Mouse (Mus musculus) limb, embryonic 12.5 days (tissue): ENCODE data around the gene Dab1. TPM values are rescaled to one million over a fixed set of nuclear protein-coding genes. Genes with fewer than 3 reads are reported as not detected.

ENCODE experiments used
- ATAC-seq: fragments of 200-750 bp; cut with Nextera tagmentation; 2 replicates; pipeline ENCODE4 v1.8.0; 2017; ENCODE audit warnings: low read depth, moderate TSS enrichment; ENCODE audit not compliant: insufficient number of reproducible peaks, insufficient read depth, low FRiP score, low TSS enrichment
- H3K27ac ChIP-seq: fragments of 300-500 bp; sonication (generic); 2 replicates; pipeline ENCODE4 v1.5.1; 2016; ENCODE audit warnings: mild to moderate bottlenecking, moderate library complexity
- H3K27me3 ChIP-seq: fragments of 300-500 bp; sonication (generic); 2 replicates; pipeline ENCODE4 v1.6.1; 2016; ENCODE audit warnings: mild to moderate bottlenecking, moderate library complexity
- H3K36me3 ChIP-seq: fragments of 300-500 bp; sonication (generic); 2 replicates; pipeline ENCODE4 v1.6.1; 2016; ENCODE audit warnings: mild to moderate bottlenecking, moderate library complexity
- H3K4me1 ChIP-seq: fragments of 300-500 bp; sonication (generic); replicated peaks from 2 replicates; pipeline ENCODE4 v1.6.1; 2016
- H3K4me2 ChIP-seq: fragments of 300-500 bp; sonication (generic); 2 replicates; pipeline ENCODE4 v1.6.1; 2016; ENCODE audit warnings: mild to moderate bottlenecking, moderate library complexity
- H3K4me3 ChIP-seq: fragments of 300-500 bp; sonication (generic); replicated peaks from 2 replicates; pipeline ENCODE4 v1.5.1; 2016; ENCODE audit warnings: mild to moderate bottlenecking
- H3K9ac ChIP-seq: fragments of 300-500 bp; sonication (generic); replicated peaks from 2 replicates; pipeline ENCODE4 v1.6.1; 2016; ENCODE audit warnings: mild to moderate bottlenecking, moderate library complexity
- H3K9me3 ChIP-seq: fragments of 300-500 bp; sonication (generic); 2 replicates; pipeline ENCODE4 v1.6.1; 2016; ENCODE audit warnings: mild to moderate bottlenecking, moderate library complexity
- WGBS: fragments of 180-500 bp; shearing (Covaris S2); methylation state at CpG from one replicate; pipeline ENCODE4 v1.1.7; 2016; 5-methylcytosine and 5-hydroxymethylcytosine counted together
- polyA plus RNA-seq: library from polyadenylated mRNA; unstranded; fragments of >200 nt; fragmentation: Nextera tagmentation; extraction: Ambion mirVana; gene quantifications from 2 replicates; pipeline ENCODE4 v1.2.1, GENCODE M21; 2016

Gene Dab1
- polyA plus RNA-seq, 1 experiment from 2014 or later: 23.8 TPM

DNA sequence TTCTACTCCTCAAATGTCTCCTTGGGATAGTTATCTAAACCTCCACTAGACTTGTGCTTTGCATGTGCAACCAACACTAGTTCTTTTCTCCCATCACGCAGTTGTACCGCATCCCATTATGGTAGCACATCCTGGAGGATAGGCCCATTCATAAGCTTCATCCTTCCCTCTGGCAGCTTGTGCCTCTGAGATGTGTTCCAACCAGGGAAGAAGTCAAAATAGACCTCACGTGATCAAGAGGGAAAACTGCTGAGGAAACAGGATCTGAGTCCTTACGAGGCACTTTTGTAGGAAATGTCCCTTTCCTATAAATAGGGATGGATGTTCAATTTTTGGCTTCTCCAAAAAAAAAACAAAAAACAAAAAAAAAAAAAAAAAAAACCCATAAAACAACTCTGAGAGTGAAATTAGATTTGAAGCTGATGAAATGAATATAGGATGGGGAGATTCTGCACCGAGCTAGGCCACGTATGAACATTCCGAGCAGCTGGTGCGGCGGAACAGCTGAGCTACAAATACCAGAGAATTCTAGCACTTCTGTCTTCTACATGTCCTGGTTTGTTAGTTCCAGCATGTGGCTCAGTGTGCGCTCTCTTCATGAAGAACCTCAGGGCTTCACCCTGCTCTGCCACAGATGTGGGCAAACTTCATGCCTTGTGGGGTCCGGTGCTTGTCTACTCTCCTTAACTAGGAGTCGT is 802.0 kb downstream of the Dab1 start:
- Histone ChIP-seq H3K4me2 (no peak overlapping the region), H3K4me3 (no peak overlapping the region), H3K27me3 (no peaks in the 10 kb centered on the region), H3K36me3 (no peaks in the 10 kb centered on the region), H3K9ac (no peak overlapping the region), H3K27ac (no peak overlapping the region), H3K9me3 (no peaks in the 10 kb centered on the region), H3K4me1 (peaks cover 7% of the 10 kb centered on the region; the same call in 1 of the 2 replicates)
- no peak for ATAC-seq
- WGBS: 94% methylated on average over 12 of the region's 12 CpGs

DNA sequence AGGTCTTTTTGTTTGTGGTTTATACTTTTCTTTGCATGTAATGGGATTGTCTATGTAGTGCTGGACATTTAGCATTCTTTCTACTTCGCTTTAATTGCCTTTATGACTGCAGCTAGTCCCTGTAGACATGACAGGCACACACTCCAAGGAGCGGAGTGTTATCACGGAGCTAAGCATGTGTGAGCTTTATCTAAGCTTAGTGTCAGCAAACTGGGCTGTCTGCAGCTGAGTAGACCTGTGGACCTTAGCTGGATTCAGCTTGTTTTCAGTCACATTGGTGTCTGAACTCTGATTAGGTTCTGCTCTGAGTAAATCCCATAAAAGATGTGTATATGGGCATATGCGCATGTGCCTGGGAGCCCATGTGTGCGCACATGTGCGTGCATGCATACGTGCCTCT is 810.0 kb downstream of the Dab1 start:
- no peak overlapping the region for H3K27ac ChIP-seq
- no peaks in the 10 kb centered on the region for H3K27me3 ChIP-seq
- H3K4me1 ChIP-seq: no peaks in the 10 kb centered on the region
- WGBS: 94% methylated on average over 7 of the region's 7 CpGs
- H3K36me3 ChIP-seq: no peaks in the 10 kb centered on the region
- no peak for ATAC-seq
- H3K9ac ChIP-seq: no peak overlapping the region
- no peak overlapping the region for H3K4me2 ChIP-seq
- H3K9me3 ChIP-seq: no peaks in the 10 kb centered on the region
- H3K4me3 ChIP-seq: no peak overlapping the region

DNA sequence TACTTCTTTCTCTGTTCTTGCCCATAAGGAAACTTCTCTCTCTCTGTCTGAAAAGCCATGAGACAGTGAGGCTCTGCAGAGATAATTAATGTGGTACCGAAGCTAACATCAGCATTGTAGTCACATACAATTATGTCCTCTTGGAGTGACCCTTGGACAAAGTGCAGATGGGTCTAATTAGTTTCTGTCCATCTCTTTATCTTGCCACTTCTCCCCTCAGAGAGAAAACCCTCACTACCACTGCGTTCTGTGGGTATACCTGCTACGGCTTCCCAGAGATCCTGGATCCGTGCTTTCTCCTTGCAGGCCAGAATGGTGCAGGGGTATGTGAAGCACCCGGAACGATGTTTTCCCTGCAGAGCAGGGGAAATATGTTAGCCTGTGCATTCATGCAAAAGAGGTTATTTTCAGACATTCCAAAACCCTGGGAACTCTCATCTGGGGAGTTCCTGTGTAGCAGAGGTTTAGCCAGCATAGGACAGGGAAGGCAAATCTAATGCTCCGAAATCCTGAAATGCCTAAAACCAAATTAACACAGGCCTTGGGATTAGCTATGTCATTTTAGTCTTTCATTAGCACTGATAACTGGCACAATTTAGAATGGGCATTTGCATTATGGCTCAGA is 812.2 kb downstream of the Dab1 start:
- 83% methylated on average over 7 of the region's 7 CpGs for WGBS
- H3K9ac ChIP-seq: no peak overlapping the region
- no peaks in the 10 kb centered on the region for H3K36me3 ChIP-seq
- H3K9me3 ChIP-seq: no peaks in the 10 kb centered on the region
- no peaks in the 10 kb centered on the region for H3K27me3 ChIP-seq
- H3K4me3 ChIP-seq: no peak overlapping the region
- no peak overlapping the region for H3K27ac ChIP-seq
- no peak for ATAC-seq
- no peaks in the 10 kb centered on the region for H3K4me1 ChIP-seq
- no peak overlapping the region for H3K4me2 ChIP-seq

DNA sequence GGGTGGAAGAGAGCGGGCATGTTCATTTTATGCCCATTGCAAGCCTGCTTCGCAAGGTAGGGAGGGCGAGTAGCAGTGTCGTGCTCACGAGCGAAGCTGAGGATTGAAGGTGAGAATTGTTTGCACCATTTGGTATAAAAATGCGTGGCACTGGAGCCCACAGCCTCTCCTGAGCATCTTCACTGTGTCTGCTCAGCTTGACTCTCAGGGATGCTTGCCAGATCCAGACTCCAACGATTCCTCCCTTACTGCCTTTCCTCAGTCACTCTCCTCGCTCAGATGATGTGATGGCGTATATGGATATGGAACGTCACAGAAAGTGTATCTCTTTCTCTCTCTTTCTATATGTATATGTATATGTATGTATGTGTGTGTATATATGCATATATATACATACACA is 813.0 kb downstream of the Dab1 start:
- ATAC-seq: no peak
- Histone ChIP-seq H3K27me3 (no peaks in the 10 kb centered on the region), H3K4me2 (no peak overlapping the region), H3K9me3 (no peaks in the 10 kb centered on the region), H3K4me1 (no peaks in the 10 kb centered on the region; the same call in 1 of the 2 replicates), H3K36me3 (no peaks in the 10 kb centered on the region), H3K9ac (no peak overlapping the region), H3K4me3 (no peak overlapping the region), H3K27ac (no peak overlapping the region)
- 90% methylated on average over 11 of the region's 11 CpGs for WGBS

DNA sequence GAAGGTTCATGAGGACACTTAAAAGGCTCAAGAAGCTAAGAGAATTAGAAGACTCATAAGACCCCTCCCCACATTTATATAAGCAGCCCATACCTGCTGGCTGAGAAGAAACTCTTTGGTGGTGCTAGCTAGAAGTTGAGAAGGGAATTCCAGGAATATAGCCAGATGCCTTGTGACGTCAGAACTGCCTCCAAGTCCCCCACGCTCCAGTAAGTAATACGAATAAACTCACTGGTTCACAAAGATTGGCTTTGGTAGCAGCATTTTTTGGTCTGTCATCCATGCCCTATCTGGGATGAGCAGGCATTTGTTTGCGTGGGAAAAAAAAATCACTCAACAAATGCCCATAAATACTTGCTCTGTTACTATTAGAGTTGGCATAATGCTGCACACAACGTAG is 816.6 kb downstream of the Dab1 start:
- H3K4me1 ChIP-seq: peaks cover 17% of the 10 kb centered on the region
- no peak overlapping the region for H3K27ac ChIP-seq
- no peaks in the 10 kb centered on the region for H3K27me3 ChIP-seq
- no peaks in the 10 kb centered on the region for H3K36me3 ChIP-seq
- H3K4me2 ChIP-seq: no peak overlapping the region
- 89% methylated on average over 5 of the region's 5 CpGs for WGBS
- H3K4me3 ChIP-seq: no peak overlapping the region
- no peaks in the 10 kb centered on the region for H3K9me3 ChIP-seq
- no peak for ATAC-seq
- H3K9ac ChIP-seq: no peak overlapping the region

DNA sequence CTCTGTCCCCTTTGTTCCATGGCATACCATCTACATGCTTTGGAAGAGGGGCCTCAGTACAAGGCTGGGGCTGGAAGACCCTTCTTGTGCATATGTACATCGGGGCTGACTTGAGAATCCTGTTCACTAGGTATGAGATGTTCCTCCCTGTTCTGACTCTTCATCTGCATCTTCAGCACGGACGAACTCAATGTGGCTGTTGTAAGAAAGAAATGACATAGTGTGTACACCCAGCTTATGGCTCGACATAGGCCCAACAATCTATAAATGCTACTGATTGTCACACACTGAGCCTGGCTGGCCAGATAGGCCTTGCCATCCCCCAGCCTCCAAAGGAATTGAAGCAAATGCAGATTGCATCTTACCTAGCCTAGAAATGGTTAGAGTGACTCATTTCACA is 817.3 kb downstream of the Dab1 start:
- Histone ChIP-seq H3K27me3 (no peaks in the 10 kb centered on the region), H3K4me3 (no peak overlapping the region), H3K4me1 (peaks cover 18% of the 10 kb centered on the region), H3K4me2 (no peak overlapping the region), H3K9ac (no peak overlapping the region), H3K9me3 (no peaks in the 10 kb centered on the region), H3K36me3 (no peaks in the 10 kb centered on the region), H3K27ac (no peak overlapping the region)
- ATAC-seq: no peak
- 91% methylated on average over 4 of the region's 4 CpGs for WGBS

DNA sequence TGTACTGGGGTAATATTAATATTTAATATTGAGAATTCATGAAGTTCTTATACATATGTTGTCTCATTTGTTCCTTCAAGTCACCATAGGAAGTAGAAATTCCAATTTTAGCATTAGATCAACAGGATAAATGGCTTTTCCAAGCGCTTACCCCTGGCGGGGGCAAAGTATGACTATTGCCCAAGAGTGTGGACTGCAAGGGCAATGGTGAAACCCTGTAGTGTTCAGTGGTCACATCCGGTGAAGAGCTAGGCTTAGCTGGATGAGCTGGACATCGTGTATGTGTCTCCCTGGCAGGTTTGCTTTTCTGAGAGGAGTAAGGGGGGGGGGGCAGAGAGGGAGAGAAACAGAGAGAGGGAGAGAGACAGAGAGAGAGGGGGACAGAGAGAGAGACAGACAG is 819.6 kb downstream of the Dab1 start:
- no peaks in the 10 kb centered on the region for H3K27me3 ChIP-seq
- 96% methylated on average over 4 of the region's 4 CpGs for WGBS
- no peak overlapping the region for H3K27ac ChIP-seq
- no peak overlapping the region for H3K9ac ChIP-seq
- H3K9me3 ChIP-seq: no peaks in the 10 kb centered on the region
- H3K36me3 ChIP-seq: no peaks in the 10 kb centered on the region
- no peak overlapping the region for H3K4me2 ChIP-seq
- H3K4me1 ChIP-seq: peaks cover 22% of the 10 kb centered on the region
- H3K4me3 ChIP-seq: no peak overlapping the region
- ATAC-seq: no peak

DNA sequence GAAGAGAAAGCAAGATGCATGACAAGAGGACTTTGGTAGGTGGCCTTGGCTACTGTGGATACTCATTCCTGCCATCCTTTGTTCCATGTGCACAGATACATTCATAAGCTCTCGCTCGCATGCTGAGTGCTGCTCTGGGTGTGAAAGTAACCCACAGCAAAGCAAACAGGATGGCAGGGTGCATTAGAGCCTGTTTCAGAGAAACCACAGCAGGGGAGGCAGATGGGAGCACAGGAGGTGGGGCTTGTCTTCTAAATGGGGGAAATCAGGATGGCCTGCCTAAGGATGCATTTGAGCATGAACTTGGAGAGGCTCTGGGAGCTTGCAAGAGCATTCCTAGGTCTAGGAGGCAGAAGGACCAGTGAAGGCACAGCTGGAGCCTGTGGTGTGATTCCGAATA is 820.5 kb downstream of the Dab1 start:
- no peaks in the 10 kb centered on the region for H3K9me3 ChIP-seq
- no peak overlapping the region for H3K9ac ChIP-seq
- no peak overlapping the region for H3K4me3 ChIP-seq
- ATAC-seq: no peak
- H3K27me3 ChIP-seq: no peaks in the 10 kb centered on the region
- no peak overlapping the region for H3K27ac ChIP-seq
- peaks cover 25% of the 10 kb centered on the region for H3K4me1 ChIP-seq
- H3K4me2 ChIP-seq: no peak overlapping the region
- WGBS: 79% methylated on average over 3 of the region's 3 CpGs
- no peaks in the 10 kb centered on the region for H3K36me3 ChIP-seq

DNA sequence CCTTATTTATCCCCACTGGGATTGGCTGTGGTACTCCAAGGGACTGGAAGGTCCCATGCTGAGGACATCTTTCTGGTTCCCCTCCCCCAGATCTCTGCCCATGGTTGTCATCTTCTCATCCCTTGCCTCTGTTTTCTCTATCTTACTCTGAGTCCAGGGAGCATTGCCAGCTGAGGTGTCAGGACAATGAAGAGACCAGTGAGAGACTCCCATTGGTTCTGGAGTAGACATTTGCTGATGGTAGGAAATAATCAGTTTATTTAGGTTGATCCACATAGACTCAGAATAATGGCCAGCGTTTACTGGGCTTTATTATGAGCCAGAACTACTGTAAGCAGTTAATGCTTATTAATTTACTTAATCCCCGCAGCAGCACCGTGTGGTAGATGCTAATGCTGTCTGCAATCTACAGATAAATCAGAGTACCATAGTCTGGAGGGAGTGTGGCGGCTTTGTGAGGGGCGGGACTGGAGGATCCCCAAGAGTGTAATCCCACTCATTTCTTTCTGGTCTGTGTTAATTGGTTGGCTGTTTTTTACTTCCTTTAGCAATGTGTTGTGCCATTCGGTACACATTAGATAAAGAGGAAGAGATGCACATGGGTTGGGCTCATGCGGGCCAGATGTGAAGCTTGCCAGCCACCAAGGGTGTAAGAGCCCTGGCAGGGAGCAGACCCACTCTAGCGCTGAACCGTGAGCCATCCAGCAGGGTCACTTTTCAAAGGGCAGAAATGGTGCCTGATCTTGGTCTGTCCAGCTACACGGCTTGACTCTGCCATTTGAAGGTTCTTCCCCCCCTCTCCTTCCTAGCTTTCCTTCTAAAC is 824.0 kb downstream of the Dab1 start:
- H3K27me3 ChIP-seq: no peaks in the 10 kb centered on the region
- 66% methylated on average over 10 of the region's 10 CpGs for WGBS
- no peak for ATAC-seq
- peaks cover 20% of the 10 kb centered on the region for H3K4me1 ChIP-seq
- H3K36me3 ChIP-seq: no peaks in the 10 kb centered on the region
- H3K4me2 ChIP-seq: no peak overlapping the region
- H3K9me3 ChIP-seq: no peaks in the 10 kb centered on the region
- no peak overlapping the region for H3K4me3 ChIP-seq
- no peak overlapping the region for H3K9ac ChIP-seq
- H3K27ac ChIP-seq: no peak overlapping the region

DNA sequence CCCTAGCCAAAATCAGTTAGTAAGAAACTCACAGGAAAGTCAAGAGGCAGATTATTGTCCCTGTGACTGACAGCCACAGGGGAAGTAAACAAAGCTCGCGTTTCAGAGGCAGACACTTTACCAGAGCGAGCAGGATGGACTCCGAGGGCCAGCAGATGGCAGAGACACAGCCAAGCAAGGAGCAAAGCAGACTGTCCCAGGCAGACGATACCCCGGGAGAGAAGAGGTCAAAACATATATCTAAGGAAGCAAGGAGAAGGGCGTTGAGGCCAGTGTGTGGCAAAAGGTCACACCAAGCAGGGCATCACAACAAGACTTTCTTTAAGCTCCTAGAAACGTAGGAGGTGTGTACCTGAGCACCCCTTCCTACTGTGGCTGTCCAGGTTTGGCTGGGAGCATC is 824.6 kb downstream of the Dab1 start:
- no peak overlapping the region for H3K4me2 ChIP-seq
- H3K9me3 ChIP-seq: no peaks in the 10 kb centered on the region
- H3K27me3 ChIP-seq: no peaks in the 10 kb centered on the region
- H3K27ac ChIP-seq: no peak overlapping the region
- ATAC-seq: no peak
- H3K9ac ChIP-seq: no peak overlapping the region
- H3K4me3 ChIP-seq: no peak overlapping the region
- H3K4me1 ChIP-seq: peaks cover 20% of the 10 kb centered on the region
- H3K36me3 ChIP-seq: no peaks in the 10 kb centered on the region
- WGBS: 29% methylated on average over 8 of the region's 8 CpGs

DNA sequence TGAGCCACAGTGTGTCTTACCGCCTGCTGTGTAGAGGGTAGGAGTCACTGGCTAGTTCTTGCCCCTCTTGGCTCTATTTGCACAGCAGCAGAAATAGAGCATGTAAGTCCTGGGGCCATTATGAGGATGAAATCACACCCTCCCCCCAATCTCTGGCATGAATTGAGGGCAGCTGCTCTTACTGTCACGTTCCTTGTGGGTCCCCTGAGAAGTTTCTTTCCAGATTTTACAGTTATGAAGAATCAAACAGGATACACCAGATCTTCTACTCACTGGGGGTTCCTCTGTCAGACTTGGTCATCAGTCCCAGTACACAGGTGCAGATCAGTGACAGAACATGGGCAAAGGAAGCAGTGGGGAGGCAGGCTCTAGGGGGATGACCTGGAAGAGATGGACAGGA is 825.8 kb downstream of the Dab1 start:
- no peak overlapping the region for H3K4me3 ChIP-seq
- H3K36me3 ChIP-seq: no peaks in the 10 kb centered on the region
- no peaks in the 10 kb centered on the region for H3K9me3 ChIP-seq
- no peaks in the 10 kb centered on the region for H3K27me3 ChIP-seq
- no peak overlapping the region for H3K27ac ChIP-seq
- H3K9ac ChIP-seq: no peak overlapping the region
- 67% methylated on average over 2 of the region's 2 CpGs for WGBS
- no peak for ATAC-seq
- no peak overlapping the region for H3K4me2 ChIP-seq
- peaks cover 15% of the 10 kb centered on the region for H3K4me1 ChIP-seq
